Mouse (Mus musculus) lung, embryonic 15.5 days (tissue): ENCODE measurements around the gene Flnb. TPM values are rescaled to one million over a fixed set of nuclear protein-coding genes. Genes with fewer than 3 reads are reported as not detected.

Experiments
- ATAC-seq: fragments of 200-750 bp; cut with Nextera tagmentation; 2 replicates; pipeline ENCODE4 v1.8.0; 2017; ENCODE audit warnings: moderate number of reproducible peaks, borderline replicate concordance; ENCODE audit not compliant: low FRiP score, low TSS enrichment; ENCODE audit errors: extremely low read depth
- H3K27ac ChIP-seq: fragments of 300-500 bp; sonication (generic); 2 replicates; pipeline ENCODE4 v1.5.1; 2015; ENCODE audit warnings: moderate library complexity, mild to moderate bottlenecking, inconsistent platforms
- H3K27me3 ChIP-seq: fragments of 300-500 bp; sonication (generic); 2 replicates; pipeline ENCODE4 v1.6.1; 2015; ENCODE audit warnings: inconsistent platforms
- H3K36me3 ChIP-seq: fragments of 300-500 bp; sonication (generic); 2 replicates; pipeline ENCODE4 v1.6.1; 2015; ENCODE audit warnings: inconsistent platforms
- H3K4me1 ChIP-seq: fragments of 300-500 bp; sonication (generic); 2 replicates; pipeline ENCODE4 v1.6.1; 2015; ENCODE audit warnings: inconsistent platforms
- H3K4me2 ChIP-seq: fragments of 300-500 bp; sonication (generic); 2 replicates; pipeline ENCODE4 v1.6.1; 2015; ENCODE audit warnings: inconsistent platforms, mild to moderate bottlenecking, moderate library complexity
- H3K4me3 ChIP-seq: fragments of 300-500 bp; sonication (generic); 2 replicates; pipeline ENCODE4 v1.5.1; 2015; ENCODE audit warnings: mild to moderate bottlenecking, inconsistent platforms
- H3K9ac ChIP-seq: fragments of 300-500 bp; sonication (generic); 2 replicates; pipeline ENCODE4 v1.6.1; 2015; ENCODE audit warnings: inconsistent platforms
- H3K9me3 ChIP-seq: fragments of 300-500 bp; sonication (generic); 2 replicates; pipeline ENCODE4 v1.6.1; 2016; ENCODE audit warnings: inconsistent platforms
- WGBS: fragments of 180-500 bp; shearing (Covaris S2); methylation state at CpG from one replicate; pipeline ENCODE4 v1.1.7; 2015; 5-methylcytosine and 5-hydroxymethylcytosine counted together
- polyA plus RNA-seq: library from polyadenylated mRNA; unstranded; fragments of >200 nt; fragmentation: Nextera tagmentation; extraction: Ambion mirVana; gene quantifications from 2 replicates; pipeline ENCODE4 v1.2.1, GENCODE M21; 2015

Gene Flnb
- polyA plus RNA-seq, 1 experiment from 2014 or later, result 14.8 TPM

DNA sequence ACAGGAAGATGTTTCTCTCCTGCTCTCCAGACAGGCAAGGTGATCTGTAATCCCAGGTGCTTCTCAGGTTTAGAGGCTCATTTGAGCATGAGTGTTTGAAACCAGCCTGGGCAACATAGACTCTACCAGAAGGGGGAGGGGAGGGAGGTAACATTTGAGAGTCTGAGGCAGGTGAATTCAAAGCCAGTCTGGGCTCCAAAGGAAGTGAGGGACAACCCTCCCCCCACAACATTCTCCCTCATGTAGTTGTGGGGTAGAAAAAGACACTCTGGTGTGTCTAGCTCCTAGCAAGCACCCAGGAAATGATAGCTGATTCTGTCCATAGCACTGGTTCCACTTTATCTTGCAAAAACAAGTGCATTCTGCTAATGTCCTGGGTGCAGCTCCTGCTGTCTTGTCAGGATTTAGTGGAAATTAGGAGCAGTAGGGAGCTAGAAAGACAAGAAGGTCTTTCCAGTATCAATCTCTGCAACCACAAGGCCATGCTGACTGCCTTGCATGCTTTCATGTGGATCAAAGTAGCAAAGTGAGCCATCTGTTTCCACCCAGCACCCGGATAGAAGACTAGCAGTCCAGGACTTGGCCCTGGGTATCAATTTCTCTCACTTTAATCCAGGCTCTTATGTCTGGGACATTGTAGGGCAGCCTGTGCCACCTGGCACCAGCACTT, 14.1 kb downstream of the Flnb start:
- peaks cover 5% of the 10 kb centered on the region for H3K4me1 ChIP-seq
- H3K27me3 ChIP-seq, result no peaks in the 10 kb centered on the region
- no peaks in the 10 kb centered on the region for H3K36me3 ChIP-seq
- WGBS, result 52% methylated on average over 1 of the region's 1 CpGs
- H3K4me3 ChIP-seq, result no peak overlapping the region
- no peak overlapping the region for H3K4me2 ChIP-seq
- no peak overlapping the region for H3K27ac ChIP-seq
- no peak overlapping the region for H3K9ac ChIP-seq
- ATAC-seq, result no peak
- H3K9me3 ChIP-seq, result no peaks in the 10 kb centered on the region

DNA sequence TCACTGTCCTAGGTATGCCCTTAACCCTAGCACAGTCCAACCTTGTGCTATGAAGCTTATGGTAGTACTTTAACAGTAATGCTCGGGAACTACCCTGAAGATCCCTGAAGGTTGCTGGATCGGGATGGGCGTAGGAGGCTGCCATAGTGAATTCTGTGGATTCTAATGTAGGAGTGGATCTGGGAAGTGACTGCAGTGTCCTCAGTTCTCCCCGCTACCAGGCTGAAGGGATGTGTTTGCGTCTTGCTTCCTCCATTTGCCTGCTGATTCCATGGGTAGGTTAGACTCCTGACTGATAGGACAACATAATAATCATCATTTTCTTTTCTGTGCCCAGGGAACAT, 14.7 kb downstream of the Flnb start:
- no peaks in the 10 kb centered on the region for H3K36me3 ChIP-seq
- H3K9me3 ChIP-seq, result no peaks in the 10 kb centered on the region
- no peaks in the 10 kb centered on the region for H3K27me3 ChIP-seq
- H3K4me1 ChIP-seq, result no peaks in the 10 kb centered on the region
- WGBS, result 91% methylated on average over 5 of the region's 5 CpGs
- no peak overlapping the region for H3K27ac ChIP-seq
- H3K4me2 ChIP-seq, result no peak overlapping the region
- no peak for ATAC-seq
- no peak overlapping the region for H3K4me3 ChIP-seq
- H3K9ac ChIP-seq, result no peak overlapping the region

DNA sequence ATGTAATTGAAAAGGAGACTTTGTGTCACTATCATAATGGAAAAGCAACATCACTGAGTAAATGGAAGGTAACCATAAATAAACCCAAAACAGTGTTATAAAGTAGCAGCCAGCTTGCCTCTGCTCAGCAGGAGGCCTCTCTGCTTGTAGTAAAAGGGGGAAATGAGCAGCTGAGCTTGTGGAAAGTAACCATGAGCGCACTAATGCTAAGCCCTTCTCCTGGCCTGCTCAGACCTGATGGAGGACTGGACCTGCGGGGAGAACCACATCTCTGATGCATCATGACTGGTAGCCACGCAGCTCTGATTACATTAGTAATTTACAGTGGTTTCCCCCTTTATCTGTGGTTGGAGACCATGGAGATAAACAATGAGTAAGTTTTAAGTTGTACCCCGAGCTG, 15.7 kb downstream of the Flnb start:
- H3K27me3 ChIP-seq, result no peaks in the 10 kb centered on the region

GRCm38 (mm10) chr14:7838564-7839089, 20.9 kb downstream of the Flnb start:
- peaks cover 17% of the 10 kb centered on the region for H3K4me1 ChIP-seq
- no peak overlapping the region for H3K27ac ChIP-seq
- no peaks in the 10 kb centered on the region for H3K36me3 ChIP-seq
- H3K4me3 ChIP-seq, result no peak overlapping the region
- no peak overlapping the region for H3K9ac ChIP-seq
- WGBS, result 79% methylated on average over 5 of the region's 5 CpGs
- H3K27me3 ChIP-seq, result no peaks in the 10 kb centered on the region
- H3K4me2 ChIP-seq, result no peak overlapping the region
- H3K9me3 ChIP-seq, result no peaks in the 10 kb centered on the region
- ATAC-seq, result no peak

More for the DNA sequence above, 15.7 kb downstream of the Flnb start:
- Histone ChIP-seq H3K36me3 (no peaks in the 10 kb centered on the region), H3K4me3 (no peak overlapping the region), H3K9me3 (no peaks in the 10 kb centered on the region), H3K9ac (no peak overlapping the region), H3K27ac (no peak overlapping the region), H3K4me2 (no peak overlapping the region), H3K4me1 (no peaks in the 10 kb centered on the region)
- WGBS, result 75% methylated on average over 4 of the region's 4 CpGs
- ATAC-seq, result no peak

- no peak overlapping the region for H3K4me2 ChIP-seq
- 35% methylated on average over 8 of the region's 8 CpGs for WGBS
- H3K4me1 ChIP-seq, result peaks cover 26% of the 10 kb centered on the region
- ATAC-seq, result no peak
- H3K9me3 ChIP-seq, result no peaks in the 10 kb centered on the region
- no peaks in the 10 kb centered on the region for H3K36me3 ChIP-seq
- no peak overlapping the region for H3K27ac ChIP-seq
- no peak overlapping the region for H3K9ac ChIP-seq
- no peak overlapping the region for H3K4me3 ChIP-seq
- H3K27me3 ChIP-seq, result no peaks in the 10 kb centered on the region
These were observed 22.3 kb downstream of the Flnb start for GRCm38 (mm10) chr14:7839950-7840514.

DNA sequence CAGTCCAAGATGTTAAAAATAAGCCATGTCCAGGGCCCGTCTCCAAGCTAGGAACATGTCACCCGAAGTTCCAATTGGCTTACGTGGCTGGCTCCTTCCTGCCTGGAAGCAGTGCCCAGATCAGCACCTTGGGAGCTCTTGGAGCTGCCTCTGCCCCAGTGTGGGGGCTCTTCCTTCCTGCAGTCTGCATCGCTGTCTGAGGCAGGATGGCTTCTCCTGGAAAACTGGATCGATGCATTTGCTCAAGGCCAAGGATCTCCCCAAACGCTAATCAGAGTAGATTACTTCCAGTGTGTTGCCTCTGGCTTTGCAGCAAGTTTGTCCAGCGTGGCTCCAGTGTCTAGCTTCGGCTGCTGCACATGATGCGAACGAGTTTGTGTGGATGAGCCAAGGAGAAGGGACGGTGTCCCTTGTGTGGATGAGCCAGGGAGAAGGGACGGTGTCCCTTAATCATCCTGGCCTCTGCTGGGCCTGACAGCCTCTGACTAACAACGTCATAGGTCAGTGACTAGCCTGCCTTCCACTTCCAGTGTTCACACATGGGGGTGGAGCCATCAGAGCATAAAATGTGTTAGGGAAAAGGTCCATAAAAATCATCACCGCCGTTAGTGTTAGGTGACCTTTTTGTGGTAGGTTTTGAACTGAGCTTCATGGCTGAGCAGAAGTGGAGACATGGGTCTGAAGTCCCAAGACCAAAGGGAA, 25.0 kb downstream of the Flnb start:
- 60% methylated on average over 15 of the region's 15 CpGs for WGBS
- no peaks in the 10 kb centered on the region for H3K9me3 ChIP-seq
- no peak overlapping the region for H3K4me3 ChIP-seq
- no peaks in the 10 kb centered on the region for H3K27me3 ChIP-seq
- no peak for ATAC-seq
- H3K36me3 ChIP-seq, result no peaks in the 10 kb centered on the region
- H3K4me2 ChIP-seq, result no peak overlapping the region
- no peak overlapping the region for H3K27ac ChIP-seq
- peaks cover 33% of the 10 kb centered on the region for H3K4me1 ChIP-seq
- H3K9ac ChIP-seq, result no peak overlapping the region

DNA sequence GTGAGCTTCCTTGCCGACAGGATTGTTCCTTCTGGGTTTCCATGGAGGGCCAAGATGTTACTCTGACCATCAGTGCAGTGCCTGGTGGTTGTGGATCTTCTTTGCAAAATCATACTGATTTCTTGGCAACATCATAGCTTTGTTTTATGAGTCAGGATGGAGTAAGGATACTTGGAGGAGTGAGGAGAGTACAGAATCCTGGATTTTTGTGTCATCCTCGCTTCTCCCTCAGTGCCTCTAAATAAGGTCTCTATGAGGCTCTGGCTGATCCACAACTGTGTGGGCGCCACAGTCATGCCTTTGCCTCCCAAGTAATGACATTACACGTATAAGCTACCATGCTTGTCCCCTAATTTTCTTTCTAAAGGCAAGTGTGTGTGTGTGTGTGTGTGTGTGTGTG, 28.9 kb downstream of the Flnb start:
- 74% methylated on average over 4 of the region's 4 CpGs for WGBS
- Histone ChIP-seq H3K4me1 (peaks cover 46% of the 10 kb centered on the region), H3K4me3 (no peak overlapping the region), H3K9ac (no peak overlapping the region), H3K9me3 (no peaks in the 10 kb centered on the region), H3K4me2 (no peak overlapping the region), H3K36me3 (no peaks in the 10 kb centered on the region), H3K27me3 (no peaks in the 10 kb centered on the region), H3K27ac (no peak overlapping the region)
- no peak for ATAC-seq

GRCm38 (mm10) chr14:7847746-7848232, 30.0 kb downstream of the Flnb start:
- Histone ChIP-seq H3K27ac (no peak overlapping the region), H3K27me3 (no peaks in the 10 kb centered on the region), H3K9ac (no peak overlapping the region), H3K4me3 (no peak overlapping the region), H3K9me3 (no peaks in the 10 kb centered on the region), H3K4me1 (peaks cover 52% of the 10 kb centered on the region), H3K4me2 (no peak overlapping the region), H3K36me3 (no peaks in the 10 kb centered on the region)
- ATAC-seq, result no peak
- WGBS, result 41% methylated on average over 5 of the region's 5 CpGs

DNA sequence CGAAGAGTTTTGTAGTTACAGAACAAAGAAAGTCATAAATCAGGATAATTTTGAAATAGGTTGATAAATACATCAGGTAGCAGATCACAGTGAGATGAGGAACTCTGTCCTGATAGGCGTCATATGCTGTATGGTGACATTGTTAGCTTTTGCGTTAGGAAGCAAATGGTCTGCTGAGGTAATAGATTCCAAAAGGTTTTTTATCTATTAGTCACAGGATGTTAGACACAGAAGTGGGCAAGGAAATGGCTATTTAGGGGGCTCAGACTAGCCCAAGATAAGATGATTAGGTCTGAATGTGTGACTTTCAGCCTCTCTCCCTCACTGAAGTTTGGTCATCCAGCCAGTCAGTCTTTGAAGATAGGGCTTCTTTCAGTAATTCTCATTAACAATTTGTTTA, 33.2 kb downstream of the Flnb start:
- no peak overlapping the region for H3K4me2 ChIP-seq
- H3K4me3 ChIP-seq, result no peak overlapping the region
- no peaks in the 10 kb centered on the region for H3K9me3 ChIP-seq
- no peaks in the 10 kb centered on the region for H3K36me3 ChIP-seq
- H3K27ac ChIP-seq, result peak overlapping the region; percentile 84
- ATAC-seq, result no peak
- peaks cover 56% of the 10 kb centered on the region for H3K4me1 ChIP-seq
- WGBS, result 40% methylated on average over 3 of the region's 3 CpGs
- H3K27me3 ChIP-seq, result no peaks in the 10 kb centered on the region
- no peak overlapping the region for H3K9ac ChIP-seq

- no peak overlapping the region for H3K9ac ChIP-seq
- peaks cover 56% of the 10 kb centered on the region for H3K4me1 ChIP-seq
- WGBS, result 13% methylated on average over 5 of the region's 5 CpGs
- no peaks in the 10 kb centered on the region for H3K9me3 ChIP-seq
- ATAC-seq, result peak; percentile 80
- peak overlapping the region; percentile 84 for H3K27ac ChIP-seq
- H3K36me3 ChIP-seq, result no peaks in the 10 kb centered on the region
- no peaks in the 10 kb centered on the region for H3K27me3 ChIP-seq
- no peak overlapping the region for H3K4me3 ChIP-seq
- H3K4me2 ChIP-seq, result peak overlapping the region; percentile 34; the same call in 1 of the 2 replicates
These were observed 33.8 kb downstream of the Flnb start for GRCm38 (mm10) chr14:7851543-7852065.

GRCm38 (mm10) chr14:7853691-7854090, 35.9 kb downstream of the Flnb start:
- Histone ChIP-seq H3K9ac (no peak overlapping the region), H3K27me3 (no peaks in the 10 kb centered on the region), H3K4me1 (peaks cover 45% of the 10 kb centered on the region), H3K4me2 (no peak overlapping the region), H3K4me3 (no peak overlapping the region), H3K27ac (no peak overlapping the region), H3K9me3 (no peaks in the 10 kb centered on the region), H3K36me3 (no peaks in the 10 kb centered on the region)
- peak; percentile 71; the same call in 1 of the 2 replicates for ATAC-seq
- WGBS, result 15% methylated on average over 11 of the region's 11 CpGs

DNA sequence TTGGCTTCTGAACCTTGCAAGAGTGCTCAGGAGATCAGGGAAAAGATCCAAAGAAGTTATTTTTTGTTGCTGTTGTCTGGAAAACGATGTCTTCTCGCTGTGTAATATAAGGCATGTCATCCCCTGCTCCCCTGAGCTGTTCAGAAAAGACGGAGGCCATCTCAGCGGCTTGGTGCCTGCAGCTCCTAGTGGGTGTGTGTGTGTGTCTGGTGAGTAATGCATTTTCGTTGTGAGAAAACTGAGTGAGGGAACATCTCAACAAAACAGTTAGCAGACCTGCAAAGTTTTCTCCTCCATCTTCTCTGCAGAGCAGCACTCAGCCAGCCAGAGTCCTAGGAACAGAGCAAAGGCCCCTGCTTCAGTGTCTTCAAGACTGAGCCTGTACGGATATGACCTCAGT, 36.6 kb downstream of the Flnb start:
- ATAC-seq, result no peak
- no peak overlapping the region for H3K9ac ChIP-seq
- peaks cover 45% of the 10 kb centered on the region for H3K4me1 ChIP-seq
- H3K27me3 ChIP-seq, result no peaks in the 10 kb centered on the region
- no peak overlapping the region for H3K4me3 ChIP-seq
- H3K4me2 ChIP-seq, result no peak overlapping the region
- no peak overlapping the region for H3K27ac ChIP-seq
- 77% methylated on average over 6 of the region's 6 CpGs for WGBS
- H3K9me3 ChIP-seq, result no peaks in the 10 kb centered on the region
- H3K36me3 ChIP-seq, result no peaks in the 10 kb centered on the region
